ENCODE assay signal across 17 mouse cellular contexts in the genomic region with DNA sequence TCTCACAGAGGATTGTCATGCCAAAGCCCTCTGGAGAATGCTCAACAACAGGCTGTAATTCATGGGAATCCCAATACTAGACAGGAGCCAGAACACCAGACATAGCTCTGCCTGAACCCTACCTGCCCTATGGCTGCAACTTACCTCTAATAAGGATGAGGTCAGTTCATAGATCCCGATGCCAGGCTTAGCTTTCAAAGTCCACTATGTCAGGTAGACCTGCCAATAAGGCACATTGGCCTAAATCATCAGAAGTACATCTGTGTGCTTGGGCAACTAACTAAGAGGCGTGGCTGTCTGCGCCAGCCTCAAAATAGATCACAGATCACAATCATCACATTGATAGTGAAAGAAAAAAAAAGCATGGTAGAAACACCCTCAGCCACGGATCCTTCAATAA. TPM values are rescaled to one million over a fixed set of nuclear protein-coding genes. Genes with fewer than 3 reads are reported as not detected.
"Had no signal": no experiment of that assay in that cellular context is flagged by ENCODE, and none has a peak within 500 bp of the region (broad histone marks: within the 10 kb centered on the region; RNA-seq: fewer than 3 reads in every experiment).

No protein-coding gene starts in this region.

- H3K9ac ChIP-seq: neural tube, embryonic 13.5 days; neural tube, embryonic 15.5 days; stomach, embryonic 15.5 days had no signal

- DNase-seq: retina, postnatal 1 day; right cerebral cortex, adult 18-20 months; right cerebral cortex, postnatal 14 days; right cerebral cortex, postnatal 25 days; right cerebral cortex, postnatal 4 days; spleen, adult 18-20 months; thymus, adult 18-20 months; thymus, adult 2 months; thymus, postnatal 14 days; thymus, postnatal 25 days; thymus, postnatal 36 days; thymus, postnatal 4 days had no signal

- H3K4me1 ChIP-seq: neural tube, embryonic 13.5 days; neural tube, embryonic 15.5 days; stomach, embryonic 15.5 days had no signal

- H3K4me3 ChIP-seq: neural tube, embryonic 13.5 days; neural tube, embryonic 15.5 days; stomach, embryonic 15.5 days had no signal

- H3K27me3 ChIP-seq: neural tube, embryonic 13.5 days; neural tube, embryonic 15.5 days; stomach, embryonic 15.5 days had no signal

- H3K9me3 ChIP-seq: neural tube, embryonic 13.5 days; neural tube, embryonic 15.5 days; stomach, embryonic 15.5 days had no signal

- H3K27ac ChIP-seq: neural tube, embryonic 13.5 days; neural tube, embryonic 15.5 days; stomach, embryonic 15.5 days; stomach, postnatal 0 days had no signal

- H3K36me3 ChIP-seq: neural tube, embryonic 13.5 days; neural tube, embryonic 15.5 days; stomach, embryonic 15.5 days had no signal

- H3K4me2 ChIP-seq: neural tube, embryonic 13.5 days; neural tube, embryonic 15.5 days; stomach, embryonic 15.5 days had no signal

RNA-seq across cellular contexts. Expression of a gene that starts 45.9 kb away (rescaled TPM):
- total RNA-seq: neutrophil, adult 5-6 weeks had no signal
